Mouse (Mus musculus): ENCODE results near the gene Borcs8. TPM values are rescaled to one million over a fixed set of nuclear protein-coding genes. Genes with fewer than 3 reads are reported as not detected.

The Borcs8 gene
- polyA plus RNA-seq, 1 experiment from 2014 or later = 38.4 TPM

- H3K4me2 ChIP-seq (ENCODE audit: low read depth, low read length) = no peak overlapping the region
- no peak overlapping the region for H3K9ac ChIP-seq (ENCODE audit: low read depth, low read length)
- H3K4me3 ChIP-seq (ENCODE audit: low read length) = no peak overlapping the region
- no peaks in the 10 kb centered on the region for H3K36me3 ChIP-seq (ENCODE audit: control insufficient read depth, insufficient read depth, low read length)
- 72% methylated on average over 7 of the region's 7 CpGs for WGBS
- no peaks in the 10 kb centered on the region for H3K9me3 ChIP-seq (ENCODE audit: control insufficient read depth, low read length)
- H3K4me1 ChIP-seq (ENCODE audit: control insufficient read depth, insufficient read depth, low read length) = peaks cover 16% of the 10 kb centered on the region
- H3K27me3 ChIP-seq (replicated peaks; ENCODE audit: control insufficient read depth, insufficient read depth, low read length) = no peaks in the 10 kb centered on the region
- no peak overlapping the region for H3K27ac ChIP-seq (ENCODE audit: low read length)
- peak; percentile 26; the same call in 1 of the 2 replicates for ATAC-seq
These were observed 31.9 kb downstream of the Borcs8 start for GRCm38 (mm10) chr8:70171240-70171639.

DNA sequence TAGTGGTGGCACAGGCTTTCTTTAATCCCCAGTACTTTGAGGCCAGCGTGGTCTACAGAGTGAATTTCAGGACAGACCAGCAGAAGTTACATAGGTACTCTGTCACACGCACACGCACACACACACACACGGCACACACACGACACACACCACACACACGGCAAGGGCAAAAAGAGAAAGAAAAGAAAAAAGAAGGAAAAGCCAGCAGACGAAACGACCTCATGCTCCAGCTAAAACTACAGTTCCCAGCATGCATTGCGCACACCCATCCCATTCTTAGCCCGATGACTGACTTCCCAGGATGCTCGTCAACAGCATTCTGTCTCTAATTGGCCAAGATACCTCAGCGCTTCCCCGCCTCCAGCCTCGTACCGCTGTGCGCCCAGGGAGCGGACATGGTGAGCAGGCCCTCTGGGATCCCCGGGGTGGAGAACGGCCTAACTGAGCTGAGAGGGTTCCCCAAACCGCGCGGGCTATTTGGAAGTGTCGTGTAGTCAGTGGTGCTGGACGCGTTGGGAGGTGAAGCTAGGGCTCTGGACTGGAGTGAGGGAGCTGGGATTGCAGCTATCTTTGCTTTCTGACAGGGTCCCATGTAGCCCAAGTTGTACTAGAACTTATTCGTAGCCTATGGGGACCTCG, 32.9 kb downstream of the Borcs8 start, which contains the start of gene Tmem161a:
Tmem161a (plus strand) TSS at position 314 of the 639 bp plus-strand sequence.
- ATAC-seq = peak; percentile 97
- 0 out of 2 replicates have a peak within 1 kb of the TSS, but pooled peaks have one; percentile 7 for H3K27ac ChIP-seq (ENCODE audit: low read length)
- H3K9ac ChIP-seq (ENCODE audit: low read depth, low read length) = peak within 1 kb of the TSS; percentile 86
- WGBS = 2% methylated on average over 27 of the region's 27 CpGs
- peak within 1 kb of the TSS; percentile 71 for H3K4me2 ChIP-seq (ENCODE audit: low read depth, low read length)
- no peaks in the 10 kb centered on the region for H3K9me3 ChIP-seq (ENCODE audit: control insufficient read depth, low read length)
- peaks cover 16% of the 10 kb centered on the region for H3K4me1 ChIP-seq (ENCODE audit: control insufficient read depth, insufficient read depth, low read length)
- peak within 1 kb of the TSS; percentile 83 for H3K4me3 ChIP-seq (ENCODE audit: low read length)
- no peaks in the 10 kb centered on the region for H3K27me3 ChIP-seq (replicated peaks; ENCODE audit: control insufficient read depth, insufficient read depth, low read length)
- 0 out of 2 replicates have a peak, but pooled peaks cover 2% of the 10 kb centered on the region for H3K36me3 ChIP-seq (ENCODE audit: control insufficient read depth, insufficient read depth, low read length)

- 0 out of 2 replicates have a peak, but pooled peaks cover 5% of the 10 kb centered on the region for H3K36me3 ChIP-seq (ENCODE audit: control insufficient read depth, insufficient read depth, low read length)
- 0 out of 2 replicates have a peak overlapping the region, but pooled peaks have one; percentile 83 for H3K4me3 ChIP-seq (ENCODE audit: low read length)
- WGBS = 67% methylated on average over 5 of the region's 5 CpGs
- H3K27ac ChIP-seq (ENCODE audit: low read length) = no peak overlapping the region
- H3K9me3 ChIP-seq (ENCODE audit: control insufficient read depth, low read length) = no peaks in the 10 kb centered on the region
- H3K27me3 ChIP-seq (replicated peaks; ENCODE audit: control insufficient read depth, insufficient read depth, low read length) = no peaks in the 10 kb centered on the region
- ATAC-seq = no peak
- H3K9ac ChIP-seq (ENCODE audit: low read depth, low read length) = peak overlapping the region; percentile 86; the same call in 1 of the 2 replicates
- peak overlapping the region; percentile 52 for H3K4me2 ChIP-seq (ENCODE audit: low read depth, low read length)
- peaks cover 16% of the 10 kb centered on the region for H3K4me1 ChIP-seq (ENCODE audit: control insufficient read depth, insufficient read depth, low read length)
These were observed 34.0 kb downstream of the Borcs8 start for GRCm38 (mm10) chr8:70173320-70173719.

DNA sequence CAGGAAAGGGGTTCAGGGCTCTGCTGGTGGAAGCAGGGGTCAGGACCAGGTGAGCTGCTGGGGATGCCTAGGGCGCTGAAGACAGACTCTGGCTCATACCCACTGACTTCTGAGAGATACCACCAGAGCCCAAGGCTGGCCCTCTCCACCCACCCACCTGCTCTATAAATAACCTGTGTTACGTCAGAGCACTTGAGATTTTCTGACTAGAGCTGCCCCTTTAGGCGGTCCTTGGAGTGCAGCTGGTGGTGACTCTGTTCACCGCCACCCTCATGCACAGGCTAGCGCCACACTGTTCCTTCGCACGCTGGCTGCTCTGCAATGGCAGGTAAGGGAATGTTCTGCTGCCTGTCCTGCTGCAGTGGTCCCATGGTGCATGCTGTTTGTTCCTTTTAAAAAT, 34.8 kb downstream of the Borcs8 start:
- no peak overlapping the region for H3K9ac ChIP-seq (ENCODE audit: low read depth, low read length)
- no peak overlapping the region for H3K4me2 ChIP-seq (ENCODE audit: low read depth, low read length)
- no peak overlapping the region for H3K4me3 ChIP-seq (ENCODE audit: low read length)
- no peaks in the 10 kb centered on the region for H3K27me3 ChIP-seq (replicated peaks; ENCODE audit: control insufficient read depth, insufficient read depth, low read length)
- H3K36me3 ChIP-seq (ENCODE audit: control insufficient read depth, insufficient read depth, low read length) = peaks cover 11% of the 10 kb centered on the region; the same call in 1 of the 2 replicates
- no peaks in the 10 kb centered on the region for H3K9me3 ChIP-seq (ENCODE audit: control insufficient read depth, low read length)
- ATAC-seq = no peak
- peaks cover 16% of the 10 kb centered on the region for H3K4me1 ChIP-seq (ENCODE audit: control insufficient read depth, insufficient read depth, low read length)
- WGBS = 84% methylated on average over 7 of the region's 7 CpGs
- H3K27ac ChIP-seq (ENCODE audit: low read length) = no peak overlapping the region

DNA sequence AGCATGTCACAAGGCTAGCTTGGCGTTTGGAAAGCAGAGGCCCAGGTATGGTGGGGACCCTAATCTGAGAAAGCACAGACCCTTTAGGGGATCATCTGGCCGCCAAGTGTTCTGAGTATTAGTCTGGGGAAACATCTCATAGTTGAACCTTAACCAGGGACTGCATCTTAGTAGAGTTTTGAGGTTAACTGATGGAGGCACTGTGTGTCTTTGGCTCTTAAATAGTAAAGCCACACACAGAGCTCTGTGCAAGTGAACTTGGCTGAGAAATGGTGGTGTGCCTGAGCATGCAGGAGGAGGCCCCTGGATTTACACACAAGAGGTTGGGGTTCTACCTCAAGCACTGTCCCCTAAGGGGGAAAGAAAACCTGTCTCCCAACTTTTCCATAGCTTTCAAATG, 38.9 kb downstream of the Borcs8 start:
- no peak for ATAC-seq
- no peak overlapping the region for H3K9ac ChIP-seq (ENCODE audit: low read depth, low read length)
- WGBS = 87% methylated on average over 2 of the region's 2 CpGs
- H3K4me2 ChIP-seq (ENCODE audit: low read depth, low read length) = no peak overlapping the region
- H3K27ac ChIP-seq (ENCODE audit: low read length) = no peak overlapping the region
- no peaks in the 10 kb centered on the region for H3K27me3 ChIP-seq (replicated peaks; ENCODE audit: control insufficient read depth, insufficient read depth, low read length)
- no peak overlapping the region for H3K4me3 ChIP-seq (ENCODE audit: low read length)
- H3K36me3 ChIP-seq (ENCODE audit: control insufficient read depth, insufficient read depth, low read length) = peaks cover 13% of the 10 kb centered on the region; the same call in 1 of the 2 replicates
- no peaks in the 10 kb centered on the region for H3K9me3 ChIP-seq (ENCODE audit: control insufficient read depth, low read length)
- H3K4me1 ChIP-seq (ENCODE audit: control insufficient read depth, insufficient read depth, low read length) = peaks cover 19% of the 10 kb centered on the region

- H3K36me3 ChIP-seq (ENCODE audit: control insufficient read depth, insufficient read depth, low read length) = peaks cover 13% of the 10 kb centered on the region; the same call in 1 of the 2 replicates
- no peaks in the 10 kb centered on the region for H3K9me3 ChIP-seq (ENCODE audit: control insufficient read depth, low read length)
- H3K27ac ChIP-seq (ENCODE audit: low read length) = no peak overlapping the region
- H3K27me3 ChIP-seq (replicated peaks; ENCODE audit: control insufficient read depth, insufficient read depth, low read length) = no peaks in the 10 kb centered on the region
- ATAC-seq = 0 out of 2 replicates have a peak, but pooled peaks have one; percentile 25
- no peak overlapping the region for H3K4me3 ChIP-seq (ENCODE audit: low read length)
- 94% methylated on average over 4 of the region's 4 CpGs for WGBS
- H3K9ac ChIP-seq (ENCODE audit: low read depth, low read length) = no peak overlapping the region
- peaks cover 12% of the 10 kb centered on the region for H3K4me1 ChIP-seq (ENCODE audit: control insufficient read depth, insufficient read depth, low read length)
- no peak overlapping the region for H3K4me2 ChIP-seq (ENCODE audit: low read depth, low read length)
These were observed 39.8 kb downstream of the Borcs8 start for GRCm38 (mm10) chr8:70179082-70179481.

DNA sequence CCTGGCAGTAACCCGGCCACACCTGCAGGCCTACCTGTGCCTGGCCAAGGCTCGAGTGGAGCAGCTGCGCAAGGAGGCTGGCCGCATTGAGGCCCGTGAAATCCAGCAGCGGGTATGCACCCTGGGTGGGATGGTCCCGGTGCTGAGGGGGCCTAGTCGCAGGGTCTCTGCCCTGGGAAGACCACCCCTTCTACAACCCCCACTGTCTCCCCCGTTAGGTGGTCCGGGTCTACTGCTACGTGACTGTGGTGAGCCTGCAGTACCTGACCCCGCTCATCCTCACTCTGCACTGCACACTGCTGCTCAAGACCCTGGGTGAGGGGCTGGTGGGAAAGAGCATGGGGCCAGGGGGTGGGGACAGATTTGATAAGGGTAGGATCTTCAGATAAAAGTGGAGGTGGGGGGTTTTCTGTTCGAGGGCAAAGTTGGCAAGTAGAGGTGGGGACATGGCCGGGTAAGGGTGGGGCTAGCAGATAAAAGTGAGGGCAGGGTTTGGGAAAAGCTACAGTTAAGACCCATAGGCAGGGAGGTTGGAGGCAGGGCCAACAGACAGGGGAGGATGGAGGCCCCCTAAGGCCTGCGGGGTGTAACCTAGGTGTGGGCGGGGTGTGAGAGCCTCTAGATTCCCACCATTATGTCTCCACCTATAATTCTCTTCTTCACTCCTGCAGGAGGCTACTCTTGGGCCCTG, 42.1 kb downstream of the Borcs8 start:
- no peaks in the 10 kb centered on the region for H3K9me3 ChIP-seq (ENCODE audit: control insufficient read depth, low read length)
- peak; percentile 41 for ATAC-seq
- H3K4me2 ChIP-seq (ENCODE audit: low read depth, low read length) = no peak overlapping the region
- no peak overlapping the region for H3K4me3 ChIP-seq (ENCODE audit: low read length)
- 69% methylated on average over 16 of the region's 16 CpGs for WGBS
- peaks cover 13% of the 10 kb centered on the region; the same call in 1 of the 2 replicates for H3K36me3 ChIP-seq (ENCODE audit: control insufficient read depth, insufficient read depth, low read length)
- H3K27ac ChIP-seq (ENCODE audit: low read length) = no peak overlapping the region
- H3K27me3 ChIP-seq (replicated peaks; ENCODE audit: control insufficient read depth, insufficient read depth, low read length) = no peaks in the 10 kb centered on the region
- H3K4me1 ChIP-seq (ENCODE audit: control insufficient read depth, insufficient read depth, low read length) = peaks cover 9% of the 10 kb centered on the region; the same call in 1 of the 2 replicates
- H3K9ac ChIP-seq (ENCODE audit: low read depth, low read length) = 0 out of 2 replicates have a peak overlapping the region, but pooled peaks have one; percentile 29

- peaks cover 13% of the 10 kb centered on the region; the same call in 1 of the 2 replicates for H3K36me3 ChIP-seq (ENCODE audit: control insufficient read depth, insufficient read depth, low read length)
- ATAC-seq = no peak; the same call in 1 of the 2 replicates
- H3K4me2 ChIP-seq (ENCODE audit: low read depth, low read length) = no peak overlapping the region
- no peak overlapping the region for H3K4me3 ChIP-seq (ENCODE audit: low read length)
- peaks cover 9% of the 10 kb centered on the region; the same call in 1 of the 2 replicates for H3K4me1 ChIP-seq (ENCODE audit: control insufficient read depth, insufficient read depth, low read length)
- WGBS = 48% methylated on average over 2 of the region's 2 CpGs
- 0 out of 2 replicates have a peak overlapping the region, but pooled peaks have one; percentile 29 for H3K9ac ChIP-seq (ENCODE audit: low read depth, low read length)
- H3K27me3 ChIP-seq (replicated peaks; ENCODE audit: control insufficient read depth, insufficient read depth, low read length) = no peaks in the 10 kb centered on the region
- no peaks in the 10 kb centered on the region for H3K9me3 ChIP-seq (ENCODE audit: control insufficient read depth, low read length)
- no peak overlapping the region for H3K27ac ChIP-seq (ENCODE audit: low read length)
These were observed 42.6 kb downstream of the Borcs8 start for GRCm38 (mm10) chr8:70181903-70182252.

- ATAC-seq = no peak
- Histone ChIP-seq H3K9ac (ENCODE audit: low read depth, low read length) (no peak overlapping the region), H3K4me3 (ENCODE audit: low read length) (no peak overlapping the region), H3K27ac (ENCODE audit: low read length) (no peak overlapping the region), H3K36me3 (ENCODE audit: control insufficient read depth, insufficient read depth, low read length) (peaks cover 9% of the 10 kb centered on the region; the same call in 1 of the 2 replicates), H3K27me3 (replicated peaks; ENCODE audit: control insufficient read depth, insufficient read depth, low read length) (no peaks in the 10 kb centered on the region), H3K4me2 (ENCODE audit: low read depth, low read length) (no peak overlapping the region), H3K4me1 (ENCODE audit: control insufficient read depth, insufficient read depth, low read length) (peaks cover 12% of the 10 kb centered on the region; the same call in 1 of the 2 replicates), H3K9me3 (ENCODE audit: control insufficient read depth, low read length) (no peaks in the 10 kb centered on the region)
- WGBS = 84% methylated on average over 4 of the region's 4 CpGs
These were observed 43.9 kb downstream of the Borcs8 start for GRCm38 (mm10) chr8:70183194-70183593.

Measured in intestine, embryonic 16.5 days (tissue).